ENCODE assay signal across 8 mouse cellular contexts in genomic region chr19:53528131-53528621, GRCm38 (mm10). TPM values are rescaled to one million over a fixed set of nuclear protein-coding genes. Genes with fewer than 3 reads are reported as not detected.
A peak's percentile ranks its signal among the peaks of the same experiment; 100 is the strongest.
DNase-seq lines count a peak whose midpoint lies in the region; ATAC-seq and TF ChIP-seq lines count a peak whose summit lies in the region.

No protein-coding gene starts in this region.

- peak; percentile 55 for DNase-seq in embryo, embryonic 10.5 days (ENCODE audit: low spot score)
- no peak for DNase-seq in embryo, embryonic 10 days (ENCODE audit: low spot score)
- peak; percentile 28 for DNase-seq in 3T3-L1 (ENCODE audit: low read depth, low spot score)
- no peak for DNase-seq in liver, postnatal 0 days
- no peak for DNase-seq in adrenal gland, postnatal 4 days (ENCODE audit: low spot score in 2 of 2)
- DNase-seq in right cerebral cortex, postnatal 36 days (ENCODE audit: low spot score in 2 of 2), result no peak
- DNase-seq in layer of hippocampus, postnatal 25 days (ENCODE audit: extremely low spot score in 1 of 2, low spot score in 1 of 2), result no peak

- H3K36me3 ChIP-seq in forebrain, embryonic 12.5 days (replicated peaks), result no peaks in the 10 kb centered on the region
- no peaks in the 10 kb centered on the region for H3K36me3 ChIP-seq in liver, postnatal 0 days (replicated peaks; ENCODE audit: insufficient read depth, low read length)

- peak overlapping the region; percentile 64 for H3K9ac ChIP-seq in forebrain, embryonic 12.5 days
- H3K9ac ChIP-seq in liver, postnatal 0 days (replicated peaks), result peak overlapping the region; percentile 72

- WGBS in forebrain, embryonic 12.5 days, result 1% methylated on average over 13 of the region's 13 CpGs
- 8% methylated on average over 13 of the region's 13 CpGs for WGBS in liver, postnatal 0 days (ENCODE audit: insufficient replicate concordance)

- TF ChIP-seq EP300 in liver, postnatal 0 days (IDR thresholded peaks at IDR 0.05; ENCODE audit: low read depth), result no peak

- H3K27me3 ChIP-seq in forebrain, embryonic 12.5 days, result peaks cover 45% of the 10 kb centered on the region
- H3K27me3 ChIP-seq in liver, postnatal 0 days (ENCODE audit: insufficient read depth, low read length), result peaks cover 9% of the 10 kb centered on the region

- peak; percentile 30 for ATAC-seq in forebrain, embryonic 12.5 days (ENCODE audit: low FRiP score)
- ATAC-seq in liver, postnatal 0 days, result no peak

- H3K4me3 ChIP-seq in forebrain, embryonic 12.5 days (replicated peaks), result peak overlapping the region; percentile 63
- peak overlapping the region; percentile 66 for H3K4me3 ChIP-seq in liver, postnatal 0 days (ENCODE audit: low read depth, low read length)

- no peak for TF ChIP-seq CTCF in liver, postnatal 0 days (IDR thresholded peaks at IDR 0.05; ENCODE audit: low read depth)

- peak overlapping the region; percentile 80 for H3K4me2 ChIP-seq in forebrain, embryonic 12.5 days
- H3K4me2 ChIP-seq in liver, postnatal 0 days (ENCODE audit: low read depth, low read length), result peak overlapping the region; percentile 92

- peaks cover 26% of the 10 kb centered on the region for H3K4me1 ChIP-seq in forebrain, embryonic 12.5 days
- H3K4me1 ChIP-seq in liver, postnatal 0 days (ENCODE audit: insufficient read depth), result peaks cover 33% of the 10 kb centered on the region

- H3K9me3 ChIP-seq in forebrain, embryonic 12.5 days, result no peaks in the 10 kb centered on the region
- no peaks in the 10 kb centered on the region for H3K9me3 ChIP-seq in liver, postnatal 0 days (ENCODE audit: low read length)

- H3K27ac ChIP-seq in forebrain, embryonic 12.5 days, result peak overlapping the region; percentile 66
- 0 out of 2 replicates have a peak overlapping the region, but pooled peaks have one; percentile 61 for H3K27ac ChIP-seq in liver, postnatal 0 days (ENCODE audit: low read depth)

RNA-seq across cellular contexts. Expression of gene Dusp5, which starts 0.7 kb away (rescaled TPM):
- 2.8 and 3.0 TPM in 2 replicates for polyA plus RNA-seq in forebrain, embryonic 12.5 days (2016; fragmentation: Nextera tagmentation; extraction: Ambion mirVana)
- polyA plus RNA-seq in liver, postnatal 0 days (2015; fragmentation: Nextera tagmentation; extraction: Ambion mirVana), result 2.7 and 3.4 TPM in 2 replicates
- total RNA-seq in adrenal gland, postnatal 4 days (2021), result 1 to 10 TPM; 6.0 to 7.9 TPM
- 10 to 100 TPM; 19.6 to 23.9 TPM for total RNA-seq in layer of hippocampus, postnatal 25 days (2021)

Comparison
In these comparisons a context has a peak if more than half of its experiments do, and no peak if none do; other contexts are left out.
1. DNase-seq: peak in embryo, embryonic 10.5 days (single experiment) and 3T3-L1 (single experiment); none in embryo, embryonic 10 days (single experiment), liver, postnatal 0 days (single experiment), adrenal gland, postnatal 4 days (0 of 2), right cerebral cortex, postnatal 36 days (0 of 2) and layer of hippocampus, postnatal 25 days (0 of 2).